ENCODE assay signal across 34 mouse cellular contexts in genomic region chr2:35066525-35067082, GRCm38 (mm10). TPM values are rescaled to one million over a fixed set of nuclear protein-coding genes. Genes with fewer than 3 reads are reported as not detected.
DNase-seq lines count a peak whose midpoint lies in the region; ATAC-seq and TF ChIP-seq lines count a peak whose summit lies in the region.
"Had no signal": no experiment of that assay in that cellular context is flagged by ENCODE, and none has a peak within 500 bp of the region (broad histone marks: within the 10 kb centered on the region; RNA-seq: fewer than 3 reads in every experiment).

No protein-coding gene starts in this region.

- H3K4me3 ChIP-seq in CH12.LX (replicated peaks in 1 of 3; ENCODE audit: low read depth in 2 of 3, low read length in 2 of 3, poor library complexity in 1 of 3), result peak overlapping the region; percentile 58 to 94 (median 62)
- no peak overlapping the region for H3K4me3 ChIP-seq in MEL (ENCODE audit: control insufficient read depth in 1 of 2, insufficient read depth in 1 of 2, low read depth in 2 of 2, low read length in 2 of 2)
- H3K4me3 ChIP-seq in cerebellum, adult 2 months (replicated peaks; ENCODE audit: insufficient read depth, low read depth, low read length), result no peak overlapping the region
- H3K4me3 ChIP-seq in kidney, embryonic 16.5 days (ENCODE audit: low read length), result no peak overlapping the region
- H3K4me3 ChIP-seq: embryonic facial prominence, embryonic 13.5 days; erythroblast, embryonic 14.5 days; forebrain, embryonic 12.5 days; forebrain, embryonic 15.5 days; heart, adult 2 months; heart, embryonic 10.5 days; heart, embryonic 13.5 days; hindbrain, embryonic 15.5 days; intestine, embryonic 15.5 days had no signal

- H3K9ac ChIP-seq in CH12.LX (ENCODE audit: insufficient read depth, low read depth) (peak overlapping the region; percentile 100), MEL (ENCODE audit: control insufficient read depth, low read depth, low read length, poor library complexity, severe bottlenecking) (no peak overlapping the region)
- H3K9ac ChIP-seq in kidney, embryonic 16.5 days (replicated peaks; ENCODE audit: low read length), result no peak overlapping the region
- H3K9ac ChIP-seq: embryonic facial prominence, embryonic 13.5 days; forebrain, embryonic 12.5 days; forebrain, embryonic 15.5 days; heart, embryonic 13.5 days; hindbrain, embryonic 15.5 days; intestine, embryonic 15.5 days had no signal

- H3K79me2 ChIP-seq in CH12.LX (replicated peaks; ENCODE audit: control insufficient read depth, extremely low read depth, insufficient read depth, poor library complexity, severe bottlenecking) (peaks cover 11% of the 10 kb centered on the region), MEL (ENCODE audit: control insufficient read depth, insufficient read depth, low read length, poor library complexity) (no peaks in the 10 kb centered on the region)

- TF ChIP-seq CTCF in CH12.LX (conservative IDR thresholded peaks at IDR 0.05 in 1 of 2, IDR thresholded peaks at IDR 0.05 in 1 of 2; ENCODE audit: low read depth in 2 of 2, low read length in 2 of 2) (no peak), MEL (IDR thresholded peaks at IDR 0.05 in 2 of 3, conservative IDR thresholded peaks at IDR 0.05 in 1 of 3; ENCODE audit: control insufficient read depth in 1 of 3, insufficient read depth in 1 of 3, low read depth in 2 of 3, low read length in 3 of 3, poor library complexity in 1 of 3, severe bottlenecking in 1 of 3) (no peak)
- no peak for TF ChIP-seq CTCF in cerebellum, adult 2 months (IDR thresholded peaks at IDR 0.05; ENCODE audit: borderline replicate concordance, insufficient read depth, low read depth, low read length)

- peak; percentile 22 for DNase-seq in 3134 (ENCODE audit: extremely low read depth, insufficient read length, low spot score)
- peak; percentile 96 for DNase-seq in CH12.LX (ENCODE audit: extremely low read depth)
- peak; percentile 66 for DNase-seq in MEL (ENCODE audit: low read depth, low spot score)
- peak; percentile 34 for DNase-seq in WW6 (ENCODE audit: low read depth, low spot score)
- no peak for DNase-seq in cerebellum, adult 2 months
- DNase-seq in Muller cell, postnatal 12 days (ENCODE audit: inconsistent ontology term), result no peak
- DNase-seq: adrenal gland, postnatal 10 days; adrenal gland, postnatal 36 days; cerebellum, adult 18-20 months; cerebellum, adult 9-11 months; cerebellum, postnatal 25 days; gastrocnemius, postnatal 10 days; gastrocnemius, postnatal 36 days; heart, adult 2 months; heart, postnatal 14 days; heart, postnatal 4 days; kidney, adult 11 months; kidney, adult 9 months had no signal

- peak overlapping the region; percentile 21; the same call in 1 of the 2 replicates for H3K4me2 ChIP-seq in CH12.LX (ENCODE audit: insufficient read depth, low read depth, poor library complexity, severe bottlenecking)
- H3K4me2 ChIP-seq in kidney, embryonic 16.5 days (replicated peaks; ENCODE audit: low read depth, low read length), result no peak overlapping the region
- H3K4me2 ChIP-seq: embryonic facial prominence, embryonic 13.5 days; forebrain, embryonic 12.5 days; forebrain, embryonic 15.5 days; heart, embryonic 13.5 days; hindbrain, embryonic 15.5 days; intestine, embryonic 15.5 days had no signal

- TF ChIP-seq POLR2A in CH12.LX (IDR thresholded peaks at IDR 0.05; ENCODE audit: low read depth, low read length), result peak; percentile 96
- no peak for TF ChIP-seq POLR2A in MEL (IDR thresholded peaks at IDR 0.05; ENCODE audit: control insufficient read depth in 1 of 2, insufficient read depth in 1 of 2, low read depth in 1 of 2, low read length in 2 of 2, poor library complexity in 1 of 2)
- no peak for TF ChIP-seq POLR2A in cerebellum, adult 2 months (IDR thresholded peaks at IDR 0.05; ENCODE audit: borderline replicate concordance, insufficient read depth, low read length)

- H3K9me3 ChIP-seq in CH12.LX (replicated peaks; ENCODE audit: low read length), result no peaks in the 10 kb centered on the region
- H3K9me3 ChIP-seq in MEL (replicated peaks; ENCODE audit: insufficient read depth, low read length), result no peaks in the 10 kb centered on the region
- H3K9me3 ChIP-seq in kidney, embryonic 16.5 days (ENCODE audit: low read length), result no peaks in the 10 kb centered on the region
- H3K9me3 ChIP-seq: embryonic facial prominence, embryonic 13.5 days; forebrain, embryonic 12.5 days; forebrain, embryonic 15.5 days; G1E; heart, embryonic 10.5 days; heart, embryonic 13.5 days; hindbrain, embryonic 15.5 days; intestine, embryonic 15.5 days had no signal

- in situ Hi-C loops in CH12.LX (cut with MboI; ENCODE audit: low pct_ligation_motif_present, low pct_unique_long_range_greater_than_20kb, low sequenced_read_pairs), result no loop called here

- dilution Hi-C loops in CH12.LX (cut with MboI; ENCODE audit: extremely low pct_ligation_motif_present, extremely low pct_unique_long_range_greater_than_20kb, low sequenced_read_pairs), result no loop called here

- TF ChIP-seq RAD21 in CH12.LX (IDR thresholded peaks at IDR 0.05; ENCODE audit: low read depth, low read length) (no peak), MEL (IDR thresholded peaks at IDR 0.05; ENCODE audit: low read depth, low read length) (no peak)

- 91% methylated on average over 13 of the region's 13 CpGs for WGBS in cerebellum, adult 2 months
- 93% methylated on average over 13 of the region's 13 CpGs for WGBS in kidney, embryonic 16.5 days

- H3K36me3 ChIP-seq in CH12.LX (replicated peaks in 1 of 2; ENCODE audit: control insufficient read depth in 1 of 2, insufficient read depth in 1 of 2, low read length in 1 of 2), result peaks cover 7 to 25% of the 10 kb centered on the region in 2 experiments
- H3K36me3 ChIP-seq in MEL (ENCODE audit: control insufficient read depth in 1 of 2, insufficient read depth in 2 of 2, low read length in 2 of 2), result peaks cover 0 to 11% of the 10 kb centered on the region in 2 experiments; a peak in 2 of 4 replicates
- H3K36me3 ChIP-seq in kidney, embryonic 16.5 days (ENCODE audit: insufficient read depth, low read length), result no peaks in the 10 kb centered on the region
- H3K36me3 ChIP-seq: embryonic facial prominence, embryonic 13.5 days; forebrain, embryonic 12.5 days; forebrain, embryonic 15.5 days; G1E; heart, embryonic 10.5 days; heart, embryonic 13.5 days; hindbrain, embryonic 15.5 days; intestine, embryonic 15.5 days had no signal

- TF ChIP-seq EP300 in CH12.LX (IDR thresholded peaks at IDR 0.05; ENCODE audit: low read length) (no peak; the same call in 1 of the 2 replicates), MEL (IDR thresholded peaks at IDR 0.05; ENCODE audit: low read depth in 1 of 2, low read length in 2 of 2) (0 out of 4 replicates have a peak, but pooled peaks of 1 of the 2 experiments have one; percentile 7)

- H3K27me3 ChIP-seq in CH12.LX (replicated peaks), result no peaks in the 10 kb centered on the region
- no peaks in the 10 kb centered on the region for H3K27me3 ChIP-seq in MEL (ENCODE audit: control insufficient read depth in 1 of 2, insufficient read depth in 2 of 2, low read length in 2 of 2)
- no peaks in the 10 kb centered on the region for H3K27me3 ChIP-seq in cerebellum, adult 2 months (ENCODE audit: control insufficient read depth, insufficient read depth, low read length)
- H3K27me3 ChIP-seq in kidney, embryonic 16.5 days (ENCODE audit: insufficient read depth, low read length), result no peaks in the 10 kb centered on the region
- H3K27me3 ChIP-seq: embryonic facial prominence, embryonic 13.5 days; forebrain, embryonic 12.5 days; forebrain, embryonic 15.5 days; heart, embryonic 13.5 days; hindbrain, embryonic 15.5 days; intestine, embryonic 15.5 days had no signal

- ATAC-seq in kidney, embryonic 16.5 days (ENCODE audit: low FRiP score, low TSS enrichment), result no peak
- ATAC-seq: forebrain, embryonic 15.5 days; intestine, embryonic 15.5 days; Patski had no signal

- H3K4me1 ChIP-seq in CH12.LX (ENCODE audit: control insufficient read depth in 1 of 2, insufficient read depth in 2 of 2), result peaks cover 3 to 37% of the 10 kb centered on the region in 2 experiments; a peak in 3 of 4 replicates
- peaks cover 0 to 7% of the 10 kb centered on the region in 2 experiments; a peak in 3 of 4 replicates for H3K4me1 ChIP-seq in MEL (ENCODE audit: control insufficient read depth in 1 of 2, insufficient read depth in 2 of 2, low read length in 2 of 2)
- H3K4me1 ChIP-seq in cerebellum, adult 2 months (ENCODE audit: control insufficient read depth, insufficient read depth, low read length), result no peaks in the 10 kb centered on the region
- no peaks in the 10 kb centered on the region for H3K4me1 ChIP-seq in kidney, embryonic 16.5 days (ENCODE audit: insufficient read depth, low read length)
- H3K4me1 ChIP-seq: embryonic facial prominence, embryonic 13.5 days; forebrain, embryonic 12.5 days; forebrain, embryonic 15.5 days; heart, embryonic 10.5 days; heart, embryonic 13.5 days; hindbrain, embryonic 15.5 days; intestine, embryonic 15.5 days had no signal

- H3K27ac ChIP-seq in CH12.LX (ENCODE audit: insufficient read depth, low read depth), result peak overlapping the region; percentile 92
- no peak overlapping the region for H3K27ac ChIP-seq in MEL (ENCODE audit: control insufficient read depth, low read depth, low read length)
- H3K27ac ChIP-seq in cerebellum, adult 2 months (ENCODE audit: insufficient read depth, low read length), result no peak overlapping the region
- H3K27ac ChIP-seq in kidney, embryonic 16.5 days (ENCODE audit: low read length), result no peak overlapping the region
- H3K27ac ChIP-seq: embryonic facial prominence, embryonic 13.5 days; forebrain, embryonic 12.5 days; forebrain, embryonic 15.5 days; heart, adult 2 months; heart, embryonic 10.5 days; heart, embryonic 13.5 days; hindbrain, embryonic 15.5 days; intestine, embryonic 15.5 days had no signal

RNA-seq across cellular contexts. Expression of gene Hc, which starts 5.4 kb away (rescaled TPM):
- total RNA-seq in CH12.LX (2012; rRNA removed) (0.92 and 1.2 TPM in 2 replicates), CH12.LX (2014; rRNA removed) (0.72 and 0.74 TPM in 2 replicates), MEL (2012; rRNA removed) (not detected in 2 replicates)
- polyA plus RNA-seq in CH12.LX (2012; ENCODE audit: insufficient read length, low read depth) (0.91 and 1.1 TPM in 2 replicates), MEL (2012; ENCODE audit: insufficient read depth in 1 of 2, insufficient read length in 2 of 2, low read depth in 1 of 2, low replicate concordance in 2 of 2, missing spikeins in 1 of 2) (not detected)
- 0.59 and 1.1 TPM in 2 replicates for polyA plus RNA-seq in cerebellum, adult 2 months (2012; rRNA removed)
- 0.37 and 0.45 TPM in 2 replicates for polyA plus RNA-seq in kidney, embryonic 16.5 days (2015; fragmentation: Nextera tagmentation; extraction: Ambion mirVana)
- total RNA-seq: adrenal gland, adult 18-20 months; common myeloid progenitor, adult 5-6 weeks; granulocyte monocyte progenitor cell, adult 5-6 weeks; heart, adult 2 months; heart, postnatal 14 days had no signal
- polyA plus RNA-seq: embryonic facial prominence, embryonic 13.5 days; erythroblast, embryonic 14.5 days; G1E; Patski had no signal

RNA-seq across cellular contexts. Expression of gene AI182371, which starts 34.7 kb away (rescaled TPM):
- total RNA-seq in CH12.LX (2012; rRNA removed), result 0.68 and 0.80 TPM in 2 replicates
- total RNA-seq in CH12.LX (2014; rRNA removed), result 0.31 and 0.56 TPM in 2 replicates
- 0.74 and 0.90 TPM in 2 replicates for polyA plus RNA-seq in CH12.LX (2012; ENCODE audit: insufficient read length, low read depth)
- total RNA-seq in MEL (2012; rRNA removed), result 0.12 TPM in 1 of 2 replicates, not detected in the other
- under 1 TPM in 1 of 2 experiments, not detected in 1; 0.40 TPM for polyA plus RNA-seq in MEL (2012; ENCODE audit: insufficient read depth in 1 of 2, insufficient read length in 2 of 2, low read depth in 1 of 2, low replicate concordance in 2 of 2, missing spikeins in 1 of 2)
- polyA plus RNA-seq in cerebellum, adult 2 months (2012; rRNA removed), result 0.57 and 0.63 TPM in 2 replicates
- polyA plus RNA-seq in kidney, embryonic 16.5 days (2015; fragmentation: Nextera tagmentation; extraction: Ambion mirVana), result 0.46 and 0.50 TPM in 2 replicates
- total RNA-seq: gastrocnemius, adult 18-20 months; heart, adult 2 months had no signal
- polyA plus RNA-seq: erythroblast, embryonic 14.5 days; hindbrain, embryonic 11.5 days had no signal

RNA-seq across cellular contexts. Expression of gene Cntrl, which starts 42.7 kb away (rescaled TPM):
- total RNA-seq in CH12.LX (2012; rRNA removed), result 55.6 and 59.1 TPM in 2 replicates
- total RNA-seq in CH12.LX (2014; rRNA removed), result 64.5 and 66.3 TPM in 2 replicates
- 64.5 and 69.7 TPM in 2 replicates for polyA plus RNA-seq in CH12.LX (2012; ENCODE audit: insufficient read length, low read depth)
- 16.5 and 17.0 TPM in 2 replicates for total RNA-seq in MEL (2012; rRNA removed)
- 10 to 100 TPM in 1 of 2 experiments, not detected in 1; 24.0 TPM for polyA plus RNA-seq in MEL (2012; ENCODE audit: insufficient read depth in 1 of 2, insufficient read length in 2 of 2, low read depth in 1 of 2, low replicate concordance in 2 of 2, missing spikeins in 1 of 2)
- 15.1 and 15.7 TPM in 2 replicates for polyA plus RNA-seq in cerebellum, adult 2 months (2012; rRNA removed)
- polyA plus RNA-seq in kidney, embryonic 16.5 days (2015; fragmentation: Nextera tagmentation; extraction: Ambion mirVana), result 21.2 and 25.2 TPM in 2 replicates

Comparison
In these comparisons a context has a peak if more than half of its experiments do, and no peak if none do; other contexts are left out.
1. DNase-seq: peak in 3134 (single experiment), CH12.LX (single experiment), MEL (single experiment) and WW6 (single experiment); none in cerebellum, adult 2 months (0 of 2) and Muller cell, postnatal 12 days (single experiment).
2. H3K4me3 ChIP-seq: peak in CH12.LX (3 of 3); none in MEL (0 of 2), cerebellum, adult 2 months (single experiment) and kidney, embryonic 16.5 days (single experiment).